Mouse (Mus musculus) cerebellum, postnatal 25 days (tissue): ENCODE results near the gene Gm20503.

Source experiments
- DNase-seq, 2 experiments: peaks; one replicate each; pipeline ENCODE4 v3.0.0; 2021; ENCODE audit warnings: mixed read lengths in 2 of 2

Gm20503 gene

GRCm38 (mm10) chr4:59002948-59003805 is at the start of gene Gm20503:
TSS of gene Gm20503 (plus strand) at chr4:59003210.
- peak; percentile 92 to 96 for DNase-seq

- no peak for DNase-seq
Observed at GRCm38 (mm10) chr4:58961719-58962118, 41.3 kb upstream of the Gm20503 start.

GRCm38 (mm10) chr4:58963271-58963670 is 39.7 kb upstream of the Gm20503 start:
- DNase-seq = no peak

GRCm38 (mm10) chr4:58965136-58965535 is 37.9 kb upstream of the Gm20503 start:
- DNase-seq = no peak

GRCm38 (mm10) chr4:58970678-58971077 is 32.3 kb upstream of the Gm20503 start:
- no peak for DNase-seq

GRCm38 (mm10) chr4:58975711-58976110 is 27.3 kb upstream of the Gm20503 start:
- no peak for DNase-seq

- DNase-seq = no peak
Observed at GRCm38 (mm10) chr4:58981421-58981820, 21.6 kb upstream of the Gm20503 start.

GRCm38 (mm10) chr4:58982806-58983205 is 20.2 kb upstream of the Gm20503 start:
- DNase-seq = no peak

- peak; percentile 82 to 83 for DNase-seq
Observed at GRCm38 (mm10) chr4:58985157-58985648, 17.8 kb upstream of the Gm20503 start.

- DNase-seq = peak; percentile 77 to 84
Observed at GRCm38 (mm10) chr4:58986540-58987190, 16.3 kb upstream of the Gm20503 start, which contains the start of gene Ptgr1. TSS of gene Ptgr1 (minus strand) at chr4:58987119.

- no peak for DNase-seq
Observed at GRCm38 (mm10) chr4:58989303-58989898, 13.6 kb upstream of the Gm20503 start.

GRCm38 (mm10) chr4:58990609-58991434 is 12.2 kb upstream of the Gm20503 start:
- DNase-seq = no peak

GRCm38 (mm10) chr4:58992195-58992594 is 10.8 kb upstream of the Gm20503 start:
- DNase-seq = no peak

GRCm38 (mm10) chr4:58994762-58995161 is 8.2 kb upstream of the Gm20503 start, which contains the start of gene Dnajc25:
TSS of gene Dnajc25 (plus strand) at chr4:58995062.
- DNase-seq = no peak

- DNase-seq = no peak
Observed at GRCm38 (mm10) chr4:58995251-58995693, 7.7 kb upstream of the Gm20503 start.

- DNase-seq = no peak
Observed at GRCm38 (mm10) chr4:58997081-58997480, 5.9 kb upstream of the Gm20503 start.

GRCm38 (mm10) chr4:58998688-58999087 is 4.3 kb upstream of the Gm20503 start:
- DNase-seq = no peak

- DNase-seq = peak; percentile 77 to 85
Observed at GRCm38 (mm10) chr4:58999686-59000085, 3.3 kb upstream of the Gm20503 start.

- peak in 1 of 2 experiments; percentile 41 for DNase-seq
Observed at GRCm38 (mm10) chr4:59000614-59001013, 2.4 kb upstream of the Gm20503 start.

GRCm38 (mm10) chr4:59003806-59004200 is 793 bp downstream of the Gm20503 start:
- no peak for DNase-seq

- DNase-seq = no peak
Observed at GRCm38 (mm10) chr4:59006211-59006610, 3.2 kb downstream of the Gm20503 start.

GRCm38 (mm10) chr4:59007016-59007415 is 4.0 kb downstream of the Gm20503 start:
- DNase-seq = peak in 1 of 2 experiments; percentile 17
